Mouse (Mus musculus) liver, embryonic 13.5 days (tissue): ENCODE measurements around the gene Ppt2. TPM values are rescaled to one million over a fixed set of nuclear protein-coding genes. Genes with fewer than 3 reads are reported as not detected.

Experiments
- ATAC-seq: fragments of 200-750 bp; cut with Nextera tagmentation; 2 replicates; pipeline ENCODE4 v1.8.0; 2017; ENCODE audit warnings: low read depth, mild to moderate bottlenecking, moderate number of reproducible peaks, moderate library complexity
- DNase-seq: peaks from one replicate; pipeline ENCODE4 v3.0.0; 2022
- H3K27ac ChIP-seq: fragments of 300-500 bp; sonication (generic); 2 replicates; pipeline ENCODE4 v1.5.1; 2015; ENCODE audit warnings: moderate library complexity, mild to moderate bottlenecking, inconsistent platforms
- H3K27me3 ChIP-seq: fragments of 300-500 bp; sonication (generic); 2 replicates; pipeline ENCODE4 v1.6.1; 2015; ENCODE audit warnings: mild to moderate bottlenecking, inconsistent platforms
- H3K36me3 ChIP-seq: fragments of 300-500 bp; sonication (generic); 2 replicates; pipeline ENCODE4 v1.6.1; 2015; ENCODE audit warnings: mild to moderate bottlenecking, inconsistent platforms
- H3K4me1 ChIP-seq: fragments of 300-500 bp; sonication (generic); replicated peaks from 2 replicates; pipeline ENCODE4 v1.6.1; 2015; ENCODE audit warnings: inconsistent platforms
- H3K4me2 ChIP-seq: fragments of 300-500 bp; sonication (generic); 2 replicates; pipeline ENCODE4 v1.6.1; 2015; ENCODE audit warnings: inconsistent platforms, mild to moderate bottlenecking, moderate library complexity
- H3K4me3 ChIP-seq: fragments of 300-500 bp; sonication (generic); replicated peaks from 2 replicates; pipeline ENCODE4 v1.5.1; 2015; ENCODE audit warnings: mild to moderate bottlenecking, inconsistent platforms
- H3K9ac ChIP-seq: fragments of 300-500 bp; sonication (generic); 2 replicates; pipeline ENCODE4 v1.6.1; 2015; ENCODE audit warnings: mild to moderate bottlenecking, inconsistent platforms
- H3K9me3 ChIP-seq: fragments of 300-500 bp; sonication (generic); replicated peaks from 2 replicates; pipeline ENCODE4 v1.6.1; 2016; ENCODE audit warnings: inconsistent platforms
- WGBS: fragments of 180-500 bp; shearing (Covaris S2); methylation state at CpG from one replicate; pipeline ENCODE4 v1.1.7; 2015; ENCODE audit not compliant: insufficient replicate concordance; 5-methylcytosine and 5-hydroxymethylcytosine counted together
- polyA plus RNA-seq: library from polyadenylated mRNA; unstranded; fragments of >200 nt; fragmentation: Nextera tagmentation; extraction: Ambion mirVana; gene quantifications from 2 replicates; pipeline ENCODE4 v1.2.1, GENCODE M21; 2015

The Ppt2 gene
- polyA plus RNA-seq, 1 experiment from 2014 or later, result 10.4 TPM

DNA sequence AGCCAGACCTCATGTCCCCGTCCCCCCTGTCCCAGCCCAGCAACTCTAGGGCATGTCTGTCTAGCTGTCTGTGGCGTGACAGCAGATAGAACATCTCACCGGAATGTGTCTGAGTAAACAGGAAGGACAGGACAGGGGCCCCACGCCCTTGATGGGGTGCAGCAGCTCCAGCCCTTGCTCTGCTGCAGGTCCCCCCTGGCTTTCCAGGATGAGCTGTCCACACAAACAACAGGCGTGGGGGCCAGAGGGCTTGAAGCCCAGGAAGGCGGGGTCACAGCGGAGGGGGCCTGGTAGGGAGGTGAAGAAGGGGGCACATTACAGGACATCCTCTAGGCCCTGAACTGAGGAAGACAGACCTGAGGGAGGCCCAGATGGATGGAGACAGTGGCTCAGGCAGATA, 26.9 kb upstream of the Ppt2 start:
- Histone ChIP-seq H3K4me2 (no peak overlapping the region), H3K27ac (no peak overlapping the region), H3K27me3 (peaks cover 23% of the 10 kb centered on the region), H3K9me3 (no peaks in the 10 kb centered on the region), H3K36me3 (peaks cover 39% of the 10 kb centered on the region), H3K4me1 (peaks cover 16% of the 10 kb centered on the region), H3K4me3 (no peak overlapping the region), H3K9ac (no peak overlapping the region)
- ATAC-seq (no peak; the same call in 1 of the 2 replicates), DNase-seq (no peak)
- WGBS, result 51% methylated on average over 7 of the region's 7 CpGs

DNA sequence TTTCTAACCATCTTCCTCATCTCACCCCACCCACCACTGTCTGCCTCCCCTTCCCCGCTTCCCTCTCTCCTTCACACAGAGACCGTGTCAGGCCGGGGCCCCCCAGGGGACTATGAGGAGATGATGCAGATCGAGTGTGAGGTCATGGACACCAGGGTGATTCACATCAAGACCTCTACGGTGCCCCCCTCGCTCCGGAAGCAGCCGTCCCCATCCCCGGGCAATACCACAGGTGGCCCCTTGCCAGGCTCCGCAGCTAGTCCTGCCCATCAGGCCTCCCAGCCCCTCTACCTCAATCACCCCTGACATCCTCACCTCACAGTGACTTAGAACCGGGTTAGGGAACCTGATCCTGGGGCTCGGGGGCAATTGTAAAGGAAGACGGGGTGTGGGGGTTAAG, 26.1 kb upstream of the Ppt2 start:
- Histone ChIP-seq H3K9me3 (no peaks in the 10 kb centered on the region), H3K9ac (no peak overlapping the region), H3K4me2 (no peak overlapping the region), H3K27ac (no peak overlapping the region), H3K4me3 (no peak overlapping the region), H3K27me3 (peaks cover 16% of the 10 kb centered on the region), H3K36me3 (peaks cover 46% of the 10 kb centered on the region), H3K4me1 (peaks cover 17% of the 10 kb centered on the region)
- 83% methylated on average over 13 of the region's 13 CpGs for WGBS
- no peak for ATAC-seq
- DNase-seq, result no peak

DNA sequence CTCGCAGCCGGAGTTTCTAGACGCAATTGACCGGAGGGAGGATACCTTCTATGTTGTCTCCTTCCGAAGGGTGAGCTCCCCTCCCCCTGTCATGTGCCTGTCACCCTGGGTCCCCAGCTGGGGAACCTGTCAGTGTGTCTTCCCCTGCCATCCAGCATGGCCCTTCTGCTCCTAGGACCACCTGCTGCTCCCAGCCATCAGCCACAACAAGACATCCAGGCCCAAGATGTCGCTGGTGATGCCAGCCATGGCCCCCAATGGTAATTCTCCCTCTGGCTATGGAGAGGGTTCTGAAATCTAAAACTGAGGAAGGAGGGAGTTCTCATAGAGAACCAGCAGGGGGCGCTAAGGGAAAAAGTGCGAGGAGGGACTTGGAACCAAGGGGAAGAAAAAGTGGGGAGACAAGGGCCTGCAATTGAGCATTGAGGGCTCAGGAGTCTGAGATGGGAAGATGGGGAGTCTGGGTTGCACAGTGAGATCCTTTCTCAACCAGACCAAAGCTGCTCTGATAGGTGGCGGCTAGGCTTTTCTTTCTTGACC, 25.5 kb upstream of the Ppt2 start:
- no peak for ATAC-seq
- peaks cover 10% of the 10 kb centered on the region for H3K27me3 ChIP-seq
- no peak overlapping the region for H3K4me3 ChIP-seq
- no peaks in the 10 kb centered on the region for H3K9me3 ChIP-seq
- peaks cover 52% of the 10 kb centered on the region for H3K36me3 ChIP-seq
- no peak for DNase-seq
- H3K27ac ChIP-seq, result no peak overlapping the region
- WGBS, result 55% methylated on average over 9 of the region's 9 CpGs
- H3K4me1 ChIP-seq, result peaks cover 20% of the 10 kb centered on the region
- H3K9ac ChIP-seq, result no peak overlapping the region
- no peak overlapping the region for H3K4me2 ChIP-seq

DNA sequence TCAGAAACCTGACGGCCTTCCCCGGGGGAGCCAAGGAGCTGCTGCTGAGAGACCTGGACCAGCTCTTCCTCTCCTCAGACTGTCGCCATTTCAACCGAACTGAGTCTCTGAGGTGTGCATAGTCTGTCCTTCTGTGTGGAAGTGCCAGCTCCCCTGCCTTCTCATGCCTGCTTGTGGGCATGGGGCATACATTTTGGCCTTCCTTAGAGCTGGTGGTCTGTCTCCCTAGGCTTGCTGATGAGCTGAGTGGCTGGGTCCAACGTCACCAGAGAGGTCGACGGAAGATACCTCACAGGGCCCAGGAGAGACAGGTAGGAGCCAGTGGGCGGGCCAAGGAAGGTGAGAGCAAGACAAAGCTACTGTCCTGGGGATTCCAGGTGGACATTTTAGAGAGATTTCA, 24.7 kb upstream of the Ppt2 start:
- H3K9ac ChIP-seq, result no peak overlapping the region

DNA sequence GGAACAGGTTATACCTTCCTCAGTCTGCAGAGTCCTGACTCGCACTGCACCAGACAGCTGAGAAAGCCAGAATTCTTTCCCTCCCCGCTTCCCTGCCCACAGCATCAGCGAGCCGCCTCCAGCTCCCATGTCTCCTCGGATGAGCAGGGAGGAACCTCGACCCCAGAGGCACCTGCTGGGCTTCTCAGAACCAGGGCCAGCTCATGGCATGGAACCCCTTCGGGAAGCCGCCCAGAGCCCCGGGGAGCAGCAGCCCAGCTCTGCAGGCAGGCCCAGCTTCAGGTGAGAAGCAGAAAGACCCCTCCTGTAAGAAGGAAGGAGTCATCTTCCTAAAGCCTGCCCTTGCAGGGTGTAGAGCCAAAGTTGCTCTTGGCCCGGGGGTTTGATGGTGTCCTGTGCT, 24.2 kb upstream of the Ppt2 start:
- no peak overlapping the region for H3K4me2 ChIP-seq
- WGBS, result 76% methylated on average over 10 of the region's 10 CpGs
- ATAC-seq (no peak), DNase-seq (no peak)
- no peak overlapping the region for H3K4me3 ChIP-seq
- H3K4me1 ChIP-seq, result peaks cover 32% of the 10 kb centered on the region
- H3K9me3 ChIP-seq, result no peaks in the 10 kb centered on the region
- H3K36me3 ChIP-seq, result peaks cover 54% of the 10 kb centered on the region
- no peak overlapping the region for H3K9ac ChIP-seq
- H3K27me3 ChIP-seq, result peaks cover 5% of the 10 kb centered on the region; the same call in 1 of the 2 replicates
- no peak overlapping the region for H3K27ac ChIP-seq

More for the DNA sequence above, 24.7 kb upstream of the Ppt2 start:
- Histone ChIP-seq H3K4me3 (no peak overlapping the region), H3K9me3 (no peaks in the 10 kb centered on the region), H3K36me3 (peaks cover 54% of the 10 kb centered on the region), H3K27me3 (peaks cover 5% of the 10 kb centered on the region; the same call in 1 of the 2 replicates), H3K4me1 (peaks cover 27% of the 10 kb centered on the region), H3K4me2 (no peak overlapping the region), H3K27ac (no peak overlapping the region)
- 78% methylated on average over 8 of the region's 8 CpGs for WGBS
- DNase-seq, result no peak
- ATAC-seq, result no peak

DNA sequence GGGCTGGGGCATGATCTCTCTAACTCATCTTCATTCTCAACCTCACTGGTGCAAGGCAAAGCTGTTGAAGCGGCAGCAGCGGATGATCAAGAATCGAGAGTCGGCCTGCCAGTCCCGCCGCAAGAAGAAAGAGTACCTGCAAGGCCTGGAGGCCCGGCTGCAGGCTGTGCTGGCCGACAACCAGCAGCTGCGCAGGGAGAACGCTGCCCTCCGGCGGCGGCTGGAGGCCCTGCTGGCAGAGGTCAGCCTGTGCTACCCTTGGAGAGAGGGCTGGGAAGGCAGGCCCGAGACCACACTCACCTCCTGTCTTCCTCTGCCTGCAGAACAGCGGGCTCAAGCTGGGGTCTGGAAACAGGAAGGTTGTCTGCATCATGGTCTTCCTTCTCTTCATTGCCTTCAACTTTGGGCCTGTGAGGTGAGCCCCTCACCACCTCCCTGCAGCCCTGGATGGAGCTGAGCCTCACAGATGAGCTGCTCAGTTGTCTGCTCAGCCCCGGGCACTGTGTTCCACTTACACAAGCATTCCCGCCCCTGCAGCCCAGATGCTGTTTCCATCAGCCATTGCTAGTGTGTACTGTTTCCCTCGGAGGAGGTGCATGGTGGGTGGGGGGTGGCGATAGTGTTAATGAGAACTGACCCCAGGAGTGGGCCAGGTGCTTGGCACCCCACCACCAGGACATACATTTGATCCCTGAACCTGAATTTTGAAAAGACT, 23.4 kb upstream of the Ppt2 start:
- no peak for DNase-seq
- 61% methylated on average over 19 of the region's 19 CpGs for WGBS

DNA sequence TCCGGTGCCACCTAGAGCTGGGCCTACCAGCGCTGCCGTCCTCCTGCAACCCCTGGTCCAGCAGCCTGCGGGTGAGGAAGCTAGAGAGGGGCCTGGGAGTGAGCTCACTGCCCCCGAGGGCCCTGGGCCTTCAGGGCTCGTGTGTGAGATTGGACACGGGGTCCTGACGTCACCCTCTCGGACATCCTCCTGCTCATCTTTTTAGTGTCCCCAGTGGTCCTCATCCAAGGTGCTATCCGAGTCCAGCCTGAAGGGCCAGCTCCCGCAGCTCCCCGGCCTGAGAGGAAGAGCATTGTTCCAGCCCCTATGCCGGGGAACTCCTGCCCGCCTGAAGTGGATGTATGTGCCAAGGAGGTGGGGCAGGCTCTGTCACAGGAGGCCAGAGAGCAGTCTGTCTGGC, 22.5 kb upstream of the Ppt2 start:
- ATAC-seq (no peak), DNase-seq (no peak)
- Histone ChIP-seq H3K9me3 (no peaks in the 10 kb centered on the region), H3K4me2 (no peak overlapping the region), H3K27ac (no peak overlapping the region), H3K36me3 (peaks cover 54% of the 10 kb centered on the region), H3K27me3 (no peaks in the 10 kb centered on the region), H3K4me1 (peaks cover 43% of the 10 kb centered on the region), H3K4me3 (no peak overlapping the region), H3K9ac (no peak overlapping the region)
- 87% methylated on average over 14 of the region's 14 CpGs for WGBS

More for the DNA sequence above, 23.4 kb upstream of the Ppt2 start:
- H3K4me1 ChIP-seq, result peaks cover 34% of the 10 kb centered on the region
- H3K4me2 ChIP-seq, result no peak overlapping the region
- no peaks in the 10 kb centered on the region for H3K27me3 ChIP-seq
- no peaks in the 10 kb centered on the region for H3K9me3 ChIP-seq
- ATAC-seq, result no peak
- no peak overlapping the region for H3K4me3 ChIP-seq
- H3K36me3 ChIP-seq, result peaks cover 54% of the 10 kb centered on the region
- H3K27ac ChIP-seq, result no peak overlapping the region
- H3K9ac ChIP-seq, result no peak overlapping the region

DNA sequence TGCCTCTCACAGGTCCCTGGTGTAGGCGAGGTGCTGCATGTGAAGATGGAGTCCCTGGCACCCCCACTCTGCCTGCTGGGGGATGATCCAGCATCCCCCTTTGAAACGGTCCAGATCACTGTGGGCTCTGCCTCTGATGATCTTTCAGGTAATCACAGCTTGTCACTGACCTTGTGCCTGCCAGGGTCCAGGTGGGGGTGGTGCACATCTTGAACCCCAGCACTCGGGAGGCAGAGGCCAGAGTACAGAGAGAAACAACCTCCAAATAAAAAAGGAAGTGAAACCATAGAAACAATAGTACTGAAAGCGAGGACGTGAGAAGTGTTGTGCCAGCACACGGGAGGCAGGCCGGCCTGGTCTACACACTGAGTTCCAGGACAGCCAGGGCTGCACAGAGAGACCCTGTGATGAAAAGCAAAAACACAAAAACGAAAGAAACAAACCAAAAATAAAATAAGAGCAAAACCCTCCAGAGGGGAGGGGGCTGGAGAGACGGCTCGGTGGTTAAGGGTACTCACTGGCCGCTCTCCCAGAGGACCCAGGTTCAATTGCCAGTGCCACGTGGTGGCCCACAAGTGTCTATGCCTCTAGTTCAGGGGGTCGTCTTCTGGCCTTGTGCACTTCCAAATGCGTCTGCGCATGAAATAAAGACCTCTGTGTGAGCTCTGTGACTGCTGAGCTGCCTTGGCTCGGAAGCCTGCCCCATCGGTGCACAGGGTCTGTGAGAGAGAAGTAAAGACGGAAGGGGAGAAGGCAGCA, 21.0 kb upstream of the Ppt2 start:
- Histone ChIP-seq H3K4me3 (no peak overlapping the region), H3K9me3 (no peaks in the 10 kb centered on the region), H3K36me3 (peaks cover 49% of the 10 kb centered on the region), H3K27me3 (no peaks in the 10 kb centered on the region), H3K4me2 (no peak overlapping the region), H3K4me1 (peaks cover 43% of the 10 kb centered on the region), H3K27ac (no peak overlapping the region), H3K9ac (no peak overlapping the region)
- no peak for ATAC-seq
- no peak for DNase-seq
- WGBS, result 77% methylated on average over 18 of the region's 18 CpGs

DNA sequence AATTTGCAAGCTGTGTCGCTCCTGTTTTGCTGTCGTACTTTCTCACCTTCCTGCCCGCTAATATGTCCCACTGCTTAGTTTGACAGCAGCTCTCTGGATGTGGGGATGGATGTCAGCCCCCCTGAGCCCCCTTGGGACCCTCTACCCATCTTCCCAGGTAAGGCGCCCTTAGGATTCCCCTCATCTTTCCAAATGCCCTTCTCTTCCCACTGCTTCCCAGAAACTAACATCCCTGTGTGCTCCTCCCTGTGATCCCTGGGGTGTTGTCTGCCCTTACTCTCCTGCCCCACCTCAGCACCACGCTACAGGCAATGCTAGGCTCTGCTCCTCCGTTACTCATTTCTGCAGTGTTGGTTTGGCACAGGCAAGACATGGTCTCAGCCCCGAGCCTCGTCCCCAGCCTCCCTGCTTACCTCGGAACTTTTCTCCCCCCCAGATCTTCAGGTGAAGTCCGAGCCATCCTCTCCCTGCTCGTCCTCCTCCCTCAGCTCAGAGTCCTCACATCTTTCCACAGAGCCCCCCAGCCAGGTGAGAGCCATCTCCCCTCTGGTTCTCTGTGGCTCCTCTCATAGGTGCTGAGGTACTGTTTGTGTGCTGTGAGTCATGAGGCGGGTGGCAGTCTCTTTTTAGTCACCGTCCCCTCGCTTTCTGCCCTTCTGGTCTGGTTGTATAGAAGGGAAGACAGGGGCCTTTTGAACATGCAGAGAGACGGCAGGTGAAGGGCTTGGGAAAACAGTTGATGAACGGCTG, 20.0 kb upstream of the Ppt2 start:
- no peaks in the 10 kb centered on the region for H3K9me3 ChIP-seq
- WGBS, result 83% methylated on average over 16 of the region's 16 CpGs
- peak overlapping the region; percentile 94 for H3K4me3 ChIP-seq
- peaks cover 43% of the 10 kb centered on the region for H3K36me3 ChIP-seq
- H3K4me1 ChIP-seq, result peaks cover 41% of the 10 kb centered on the region
- H3K27me3 ChIP-seq, result 0 out of 2 replicates have a peak, but pooled peaks cover 2% of the 10 kb centered on the region
- no peak overlapping the region for H3K27ac ChIP-seq
- DNase-seq (no peak), ATAC-seq (no peak)
- peak overlapping the region; percentile 90 for H3K4me2 ChIP-seq
- peak overlapping the region; percentile 88 for H3K9ac ChIP-seq

DNA sequence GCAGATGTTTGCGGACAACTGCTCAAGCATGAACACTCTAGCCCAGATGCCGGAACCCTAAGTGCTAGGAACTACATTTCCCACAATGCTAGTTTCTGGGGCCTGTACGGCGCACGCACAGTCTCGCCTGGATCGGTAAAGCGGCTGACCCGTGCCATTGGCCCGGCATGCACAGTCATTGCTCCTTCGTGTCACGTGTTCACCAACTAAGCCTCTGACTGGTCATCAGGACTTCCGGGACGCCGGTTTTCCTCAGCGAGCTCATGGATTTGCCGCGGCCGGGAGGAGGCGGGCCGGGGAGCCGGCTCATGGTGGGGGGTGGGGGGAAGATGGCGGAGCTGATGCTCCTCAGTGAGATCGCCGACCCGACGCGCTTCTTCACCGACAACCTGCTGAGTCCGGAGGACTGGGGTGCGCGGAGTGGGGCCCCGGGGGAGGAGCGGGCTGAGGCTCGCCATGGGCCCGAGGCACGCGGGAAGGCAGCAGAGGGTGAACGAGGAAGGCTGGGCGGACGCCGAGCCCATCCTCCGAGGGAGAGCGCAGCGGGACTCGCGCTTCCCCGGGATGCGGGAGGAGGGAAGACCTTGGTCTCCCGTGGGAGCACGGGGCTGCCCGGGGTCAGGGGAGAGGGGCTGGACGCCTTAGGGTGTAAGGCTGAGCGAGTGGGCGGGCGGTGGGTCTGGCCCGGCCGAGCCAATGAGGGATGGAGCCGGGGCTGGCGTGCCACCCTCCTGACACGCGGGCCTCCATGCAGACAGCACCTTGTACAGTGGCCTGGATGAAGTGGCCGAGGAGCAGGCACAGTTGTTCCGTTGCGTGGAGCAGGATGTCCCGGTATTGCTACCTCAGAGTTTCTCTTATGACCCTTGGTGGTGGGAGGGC, 18.8 kb upstream of the Ppt2 start, which contains the start of gene Atf6b:
Gene Atf6b (plus strand): TSS at position 241 of the 882 bp plus-strand sequence.
- H3K9me3 ChIP-seq, result no peaks in the 10 kb centered on the region
- H3K27me3 ChIP-seq, result 0 out of 2 replicates have a peak, but pooled peaks cover 3% of the 10 kb centered on the region
- peak; percentile 96 for DNase-seq
- peak; percentile 96 for ATAC-seq
- H3K4me2 ChIP-seq, result peak within 1 kb of the TSS; percentile 90
- H3K27ac ChIP-seq, result peak within 1 kb of the TSS; percentile 71
- peak within 1 kb of the TSS; percentile 94 for H3K4me3 ChIP-seq
- peaks cover 41% of the 10 kb centered on the region for H3K4me1 ChIP-seq
- WGBS, result under 1% methylated on average over 66 of the region's 66 CpGs
- H3K9ac ChIP-seq, result peak within 1 kb of the TSS; percentile 88
- H3K36me3 ChIP-seq, result peaks cover 33% of the 10 kb centered on the region
